Mouse (Mus musculus): ENCODE data around the gene Chchd10.

DNA sequence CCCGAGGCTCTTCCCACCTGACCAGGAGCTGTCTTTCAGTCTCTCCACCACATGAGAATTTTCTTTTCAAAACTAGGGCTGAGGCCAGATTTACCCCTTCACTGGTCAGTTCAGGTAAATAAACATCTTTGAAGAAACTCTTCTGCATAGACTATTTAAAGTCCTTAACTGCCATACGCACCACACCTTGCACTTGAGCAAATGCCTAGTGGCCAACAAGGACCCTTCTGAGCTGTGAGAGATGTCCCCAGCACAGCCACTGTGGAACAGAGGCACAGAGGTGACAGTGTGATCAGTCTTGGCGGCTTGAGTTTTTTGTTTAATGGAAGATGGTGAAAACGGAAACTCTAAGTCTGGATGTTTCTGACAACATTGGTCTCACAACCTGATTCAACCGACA is 13.9 kb upstream of the Chchd10 start:
- TF ChIP-seq POLR2A (IDR thresholded peaks at IDR 0.05; ENCODE audit: borderline replicate concordance, insufficient read depth, low read length) (no peak), CTCF (IDR thresholded peaks at IDR 0.05; ENCODE audit: borderline replicate concordance, insufficient read depth, low read depth, low read length) (no peak)

All from cerebellum, adult 2 months (tissue).